8 mouse cellular contexts compared by ENCODE assay signal in the genomic region with DNA sequence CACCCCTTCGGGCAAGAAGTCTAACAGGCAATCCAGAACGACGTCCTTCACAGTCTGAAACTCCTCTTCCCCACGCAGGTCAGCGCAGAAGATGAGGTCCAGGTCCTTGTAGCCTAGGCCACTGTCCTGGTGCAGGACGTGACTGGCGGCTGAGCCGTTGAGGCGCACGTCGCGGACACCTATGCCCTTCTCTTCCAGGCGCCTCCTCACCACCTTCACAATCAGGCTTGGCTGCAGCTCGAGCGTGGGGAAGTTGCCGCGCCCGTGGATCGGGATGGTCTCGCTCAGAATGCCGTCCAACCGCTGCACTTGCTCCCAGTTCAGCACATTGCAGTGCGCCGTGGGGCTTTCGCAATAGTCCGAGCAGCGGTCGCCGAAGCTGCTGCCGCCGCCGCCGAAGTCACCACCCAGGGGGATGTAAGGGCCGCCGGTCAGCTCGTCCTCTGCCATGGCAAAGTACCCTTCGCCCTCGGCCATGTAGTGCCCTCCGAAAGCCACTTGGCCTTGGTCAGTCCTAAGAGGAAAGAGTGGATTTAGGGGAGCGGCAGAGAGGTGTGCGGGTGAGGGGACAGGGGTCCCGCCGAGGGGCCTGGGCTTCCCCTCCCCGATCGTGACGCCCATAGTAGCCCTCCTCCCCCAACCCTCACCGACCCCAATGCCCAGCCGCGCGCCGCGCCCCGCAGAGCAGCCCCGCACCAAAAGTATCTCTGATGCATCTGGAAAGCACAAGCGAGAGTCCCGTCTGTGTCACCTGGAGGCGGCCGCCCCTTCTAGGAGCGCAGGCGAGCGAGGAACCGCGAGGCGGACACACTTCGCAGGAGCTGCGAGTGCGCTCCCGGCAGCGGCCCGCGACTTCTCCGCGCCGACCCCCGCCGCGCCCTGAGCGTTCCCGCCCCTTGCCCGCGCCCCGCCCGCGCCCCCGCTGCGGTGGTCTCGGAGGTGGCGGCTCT. TPM values are rescaled to one million over a fixed set of nuclear protein-coding genes. Genes with fewer than 3 reads are reported as not detected.
DNase-seq lines count a peak whose midpoint lies in the region; ATAC-seq and TF ChIP-seq lines count a peak whose summit lies in the region.

No protein-coding gene starts in this region.

- peak overlapping the region; percentile 74 for H3K4me3 ChIP-seq in intestine, embryonic 14.5 days (ENCODE audit: low read depth, low read length)
- H3K4me3 ChIP-seq in liver, adult 2 months (ENCODE audit: insufficient read depth, low read depth, low read length), result peak overlapping the region; percentile 80
- peak overlapping the region; percentile 69 for H3K4me3 ChIP-seq in midbrain, embryonic 16.5 days (ENCODE audit: low read depth, low read length)

- DNase-seq in cerebellum, postnatal 25 days, result peak; percentile 5 to 10
- no peak for DNase-seq in cerebellum, adult 8-10 months
- DNase-seq in c-Kit-positive CD71-positive TER-119-positive erythroid progenitor cells, embryonic 14.5 days (ENCODE audit: low spot score), result peak; percentile 6
- peak; percentile 28 to 41 for DNase-seq in gastrocnemius, postnatal 36 days
- DNase-seq in intestine, embryonic 14.5 days (ENCODE audit: low spot score), result peak; percentile 83
- peak; percentile 48 for DNase-seq in liver, adult 2 months (ENCODE audit: extremely low read depth, low read depth, low spot score)
- DNase-seq in splenic B cell, adult 2 months (ENCODE audit: low read depth, low spot score), result peak; percentile 36

- peak overlapping the region; percentile 82 for H3K4me2 ChIP-seq in intestine, embryonic 14.5 days (ENCODE audit: low read length)
- peak overlapping the region; percentile 63 for H3K4me2 ChIP-seq in midbrain, embryonic 16.5 days (ENCODE audit: low read length)

- intact Hi-C loops in gastrocnemius, postnatal 36 days (cut with DNase I), result loop anchor here (10.0 kb wide), 1 partner anchor 862 kb away; no protein-coding TSS in a partner anchor

- no peaks in the 10 kb centered on the region for H3K9me3 ChIP-seq in intestine, embryonic 14.5 days (ENCODE audit: control insufficient read depth, low read length)
- no peaks in the 10 kb centered on the region for H3K9me3 ChIP-seq in midbrain, embryonic 16.5 days (replicated peaks; ENCODE audit: control insufficient read depth, low read length, poor library complexity, severe bottlenecking)

- H3K79me2 ChIP-seq in liver, adult 2 months (ENCODE audit: control insufficient read depth, insufficient read depth, low read length), result peaks cover 6% of the 10 kb centered on the region; the same call in 1 of the 2 replicates

- no peak for TF ChIP-seq CTCF in liver, adult 2 months (IDR thresholded peaks at IDR 0.05; ENCODE audit: low read depth, low read length)

- no peaks in the 10 kb centered on the region for H3K27me3 ChIP-seq in intestine, embryonic 14.5 days (replicated peaks; ENCODE audit: control insufficient read depth, insufficient read depth, low read length)
- H3K27me3 ChIP-seq in liver, adult 2 months (ENCODE audit: control insufficient read depth, insufficient read depth, low read length), result no peaks in the 10 kb centered on the region
- H3K27me3 ChIP-seq in midbrain, embryonic 16.5 days (ENCODE audit: control insufficient read depth, insufficient read depth, low read depth, low read length), result no peaks in the 10 kb centered on the region
- H3K27me3 ChIP-seq in splenic B cell, adult 2 months (ENCODE audit: control insufficient read depth, insufficient read depth, low read length, poor library complexity, severe bottlenecking), result no peaks in the 10 kb centered on the region

- ATAC-seq in intestine, embryonic 14.5 days (replicated peaks; ENCODE audit: low FRiP score, low TSS enrichment, low read depth), result peak; percentile 66
- ATAC-seq in midbrain, embryonic 16.5 days, result peak; percentile 63

- H3K36me3 ChIP-seq in intestine, embryonic 14.5 days (ENCODE audit: control insufficient read depth, insufficient read depth, low read length), result peaks cover 4% of the 10 kb centered on the region; the same call in 1 of the 2 replicates
- H3K36me3 ChIP-seq in liver, adult 2 months (ENCODE audit: control insufficient read depth, insufficient read depth, low read length), result peaks cover 6% of the 10 kb centered on the region; the same call in 1 of the 2 replicates
- H3K36me3 ChIP-seq in midbrain, embryonic 16.5 days (ENCODE audit: control insufficient read depth, insufficient read depth, low read length), result no peaks in the 10 kb centered on the region
- H3K36me3 ChIP-seq in splenic B cell, adult 2 months (ENCODE audit: control insufficient read depth, insufficient read depth, low read length, poor library complexity, severe bottlenecking), result peaks cover 7% of the 10 kb centered on the region

- no peak for TF ChIP-seq POLR2A in liver, adult 2 months (IDR thresholded peaks at IDR 0.05; ENCODE audit: extremely low read depth, insufficient read depth, low read length)

- H3K27ac ChIP-seq in intestine, embryonic 14.5 days (ENCODE audit: low read depth), result peak overlapping the region; percentile 81
- peak overlapping the region; percentile 71 for H3K27ac ChIP-seq in liver, adult 2 months (replicated peaks; ENCODE audit: insufficient read depth, low read depth, low read length)
- peak overlapping the region; percentile 58 for H3K27ac ChIP-seq in midbrain, embryonic 16.5 days (ENCODE audit: low read length)

- no peaks in the 10 kb centered on the region; the same call in 1 of the 2 replicates for H3K4me1 ChIP-seq in intestine, embryonic 14.5 days (replicated peaks; ENCODE audit: control insufficient read depth, insufficient read depth, low read length)
- H3K4me1 ChIP-seq in liver, adult 2 months (ENCODE audit: control insufficient read depth, insufficient read depth, low read length), result peaks cover 13% of the 10 kb centered on the region
- peaks cover 6% of the 10 kb centered on the region for H3K4me1 ChIP-seq in midbrain, embryonic 16.5 days (ENCODE audit: control insufficient read depth, insufficient read depth, low read length)

- under 1% methylated on average over 75 of the region's 88 CpGs for WGBS in intestine, embryonic 14.5 days
- under 1% methylated on average over 88 of the region's 88 CpGs for WGBS in liver, adult 2 months
- under 1% methylated on average over 73 of the region's 88 CpGs for WGBS in midbrain, embryonic 16.5 days

- H3K9ac ChIP-seq in intestine, embryonic 14.5 days (ENCODE audit: low read length), result peak overlapping the region; percentile 63
- peak overlapping the region; percentile 81 for H3K9ac ChIP-seq in liver, adult 2 months (ENCODE audit: low read depth, low read length)
- peak overlapping the region; percentile 58 for H3K9ac ChIP-seq in midbrain, embryonic 16.5 days (ENCODE audit: low read depth, low read length)

RNA-seq across cellular contexts. Expression of a gene that starts 0.6 kb away (rescaled TPM):
- total RNA-seq in gastrocnemius, postnatal 36 days (2021), result 1 to 10 TPM; 2.0 to 2.6 TPM
- polyA plus RNA-seq in intestine, embryonic 14.5 days (2014; fragmentation: Nextera tagmentation; extraction: Ambion mirVana), result 14.1 and 15.1 TPM in 2 replicates
- 7.6 and 9.1 TPM in 2 replicates for total RNA-seq in liver, adult 2 months (2014; rRNA removed)
- 2.3 and 3.0 TPM in 2 replicates for polyA plus RNA-seq in liver, adult 2 months (2012; rRNA removed)
- 5.4 and 5.7 TPM in 2 replicates for polyA plus RNA-seq in midbrain, embryonic 16.5 days (2015; fragmentation: Nextera tagmentation; extraction: Ambion mirVana)

RNA-seq across cellular contexts. Expression of a gene that starts 14.0 kb away (rescaled TPM):
- total RNA-seq in gastrocnemius, postnatal 36 days (2021), result not detected
- not detected in 2 replicates for polyA plus RNA-seq in intestine, embryonic 14.5 days (2014; fragmentation: Nextera tagmentation; extraction: Ambion mirVana)
- not detected in 2 replicates for total RNA-seq in liver, adult 2 months (2014; rRNA removed)
- polyA plus RNA-seq in liver, adult 2 months (2012; rRNA removed), result not detected in 2 replicates
- polyA plus RNA-seq in midbrain, embryonic 16.5 days (2015; fragmentation: Nextera tagmentation; extraction: Ambion mirVana), result not detected in 2 replicates
